Mouse (Mus musculus): ENCODE results near the gene Ubald1.

Ubald1 gene

DNA sequence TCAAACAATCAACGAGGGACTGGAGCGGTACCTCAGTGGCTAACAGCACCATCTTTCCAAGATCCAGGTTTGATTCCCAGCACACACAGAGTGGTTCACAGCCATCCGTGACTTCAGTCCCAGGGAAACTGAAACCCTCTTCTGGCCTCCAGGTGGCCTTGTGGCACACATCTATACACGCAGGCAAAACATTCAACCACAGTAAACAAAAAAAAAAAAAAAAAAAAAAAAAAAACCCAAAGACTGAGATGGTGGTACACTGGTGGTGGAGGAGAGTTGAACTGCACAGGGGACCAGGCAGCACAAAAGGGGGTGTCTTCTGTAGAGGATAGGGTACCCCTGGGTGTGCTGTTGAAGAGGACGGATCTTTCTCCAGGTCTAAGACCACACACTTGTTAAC lies 9.6 kb downstream of the Ubald1 start:
- no peak for DNase-seq (ENCODE audit: low spot score)

DNA sequence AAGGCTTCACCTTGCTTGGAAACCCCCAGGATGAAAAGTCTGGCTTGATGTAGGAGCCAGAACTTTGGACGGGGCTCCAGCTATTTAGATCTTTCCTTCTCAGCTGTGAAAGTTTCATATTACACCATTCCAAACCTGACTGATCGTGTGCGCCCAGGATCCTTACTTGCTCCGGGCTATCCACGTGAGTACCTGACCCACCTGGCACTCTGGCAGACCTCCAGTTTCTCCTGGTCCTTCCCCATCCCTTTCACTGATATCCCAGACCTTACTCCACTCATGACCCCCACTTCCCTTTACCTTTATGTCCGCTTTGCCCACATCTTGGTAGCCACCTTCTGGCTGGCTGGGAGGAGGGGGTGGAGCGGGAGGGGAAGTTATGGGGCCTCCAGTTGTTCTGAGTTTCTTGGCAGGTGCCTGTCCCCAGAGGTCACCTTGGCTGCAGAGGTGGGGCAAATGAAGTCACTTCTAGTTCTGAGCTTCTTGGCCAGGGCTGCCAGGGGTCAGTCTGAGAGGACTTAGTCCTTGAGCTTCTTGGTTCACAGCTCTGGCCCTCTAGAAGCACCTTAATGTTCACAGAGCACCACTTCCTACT lies 13.9 kb downstream of the Ubald1 start:
- no peak for DNase-seq (ENCODE audit: low spot score)

DNA sequence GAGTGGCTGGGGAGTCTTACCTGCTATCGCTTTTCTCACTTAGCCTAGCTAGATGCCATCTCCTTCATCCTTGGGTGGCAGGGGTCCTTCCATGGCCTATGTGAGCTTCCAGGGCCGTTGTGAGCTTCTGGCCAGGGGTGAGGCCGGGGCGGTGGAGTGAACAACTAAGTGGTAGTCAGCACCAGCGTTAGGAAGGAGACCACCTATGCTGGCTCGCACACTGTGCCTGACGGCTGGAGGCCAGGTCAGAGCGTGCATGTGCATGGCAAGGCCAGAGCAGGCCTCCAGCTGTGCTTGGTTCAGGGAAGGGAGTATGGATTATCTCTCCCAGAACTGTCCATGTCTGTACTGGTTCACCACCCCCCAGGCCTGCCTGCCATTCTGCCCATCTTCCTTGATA lies 16.4 kb downstream of the Ubald1 start:
- no peak for DNase-seq (ENCODE audit: low spot score)

DNA sequence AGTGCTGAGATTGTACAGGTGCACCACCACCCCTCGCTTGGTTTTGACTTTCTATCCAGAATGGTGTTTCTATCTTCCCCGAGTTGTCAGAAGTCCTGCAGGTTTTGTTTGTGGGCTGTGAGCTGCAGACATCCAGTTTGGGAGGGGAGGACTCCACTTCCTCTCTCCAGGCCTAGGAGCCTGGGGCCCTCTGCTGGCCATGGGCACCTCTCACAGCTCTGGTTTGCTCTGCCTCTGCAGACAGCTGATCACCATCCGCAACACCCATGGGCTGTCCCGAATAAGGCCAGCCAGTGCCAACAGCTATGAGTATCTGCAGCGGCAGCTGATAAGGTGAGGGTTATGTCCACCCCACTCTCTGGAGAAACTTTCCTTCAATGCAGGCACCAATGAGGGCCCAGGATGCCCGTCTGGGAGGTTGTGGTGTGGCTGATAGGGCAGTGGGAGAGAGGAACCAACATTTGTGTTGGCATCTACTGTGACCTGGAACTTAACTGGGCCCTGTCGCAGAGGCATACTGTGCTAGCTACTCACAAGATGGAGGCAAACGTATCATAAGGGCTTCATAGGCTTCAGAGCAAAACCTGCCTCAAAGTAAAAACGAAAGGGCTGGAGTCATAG lies 17.1 kb downstream of the Ubald1 start:
- DNase-seq (ENCODE audit: low spot score): peak; percentile 63

DNA sequence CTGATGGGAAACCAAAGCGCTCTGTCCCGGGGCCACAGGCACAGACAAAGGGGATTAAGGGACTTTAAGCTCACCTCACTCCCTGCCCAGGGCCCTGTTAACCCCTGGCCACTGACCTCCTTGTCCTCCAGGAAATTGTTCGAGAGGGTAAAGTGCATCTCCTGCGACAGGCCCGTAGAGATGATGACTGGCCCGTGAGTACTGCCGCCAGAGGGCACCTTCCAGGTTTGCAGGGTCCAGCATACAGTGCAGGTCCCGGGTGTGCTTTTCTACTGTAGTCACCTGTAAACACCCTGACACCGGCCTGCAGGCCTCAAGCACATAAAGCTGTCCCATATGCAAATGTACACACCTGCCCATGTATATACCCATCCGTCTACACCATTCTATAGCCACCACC lies 18.7 kb downstream of the Ubald1 start:
- DNase-seq (ENCODE audit: low spot score): no peak

DNA sequence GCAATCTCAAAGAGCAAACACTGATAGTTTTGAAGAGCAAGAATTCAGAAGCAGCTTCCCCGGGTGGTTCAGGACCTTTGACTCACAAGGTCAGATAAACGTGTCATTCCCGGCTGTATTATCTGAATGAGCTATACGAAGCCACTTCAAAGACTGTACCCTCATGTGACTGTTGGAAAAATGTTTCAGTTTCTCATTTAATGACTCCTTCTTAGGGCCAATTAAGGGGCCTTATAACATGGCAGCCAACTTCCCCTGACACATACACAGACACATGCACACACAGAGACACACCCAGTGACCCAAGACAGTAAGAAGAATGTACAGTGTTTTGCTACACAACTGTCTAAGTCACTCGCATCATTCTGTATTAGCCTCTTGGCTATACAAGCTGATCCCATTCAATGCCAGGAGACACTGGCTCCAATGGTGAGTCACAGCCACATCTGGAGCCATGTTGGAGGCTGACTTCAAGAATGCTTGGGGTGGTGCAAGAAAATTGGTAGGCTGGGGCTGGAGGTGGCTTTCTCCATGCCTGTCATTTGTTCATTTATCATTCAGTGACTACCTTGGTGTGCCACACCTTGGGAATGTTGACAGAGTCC lies 25.0 kb downstream of the Ubald1 start:
- DNase-seq (ENCODE audit: low spot score): no peak

DNA sequence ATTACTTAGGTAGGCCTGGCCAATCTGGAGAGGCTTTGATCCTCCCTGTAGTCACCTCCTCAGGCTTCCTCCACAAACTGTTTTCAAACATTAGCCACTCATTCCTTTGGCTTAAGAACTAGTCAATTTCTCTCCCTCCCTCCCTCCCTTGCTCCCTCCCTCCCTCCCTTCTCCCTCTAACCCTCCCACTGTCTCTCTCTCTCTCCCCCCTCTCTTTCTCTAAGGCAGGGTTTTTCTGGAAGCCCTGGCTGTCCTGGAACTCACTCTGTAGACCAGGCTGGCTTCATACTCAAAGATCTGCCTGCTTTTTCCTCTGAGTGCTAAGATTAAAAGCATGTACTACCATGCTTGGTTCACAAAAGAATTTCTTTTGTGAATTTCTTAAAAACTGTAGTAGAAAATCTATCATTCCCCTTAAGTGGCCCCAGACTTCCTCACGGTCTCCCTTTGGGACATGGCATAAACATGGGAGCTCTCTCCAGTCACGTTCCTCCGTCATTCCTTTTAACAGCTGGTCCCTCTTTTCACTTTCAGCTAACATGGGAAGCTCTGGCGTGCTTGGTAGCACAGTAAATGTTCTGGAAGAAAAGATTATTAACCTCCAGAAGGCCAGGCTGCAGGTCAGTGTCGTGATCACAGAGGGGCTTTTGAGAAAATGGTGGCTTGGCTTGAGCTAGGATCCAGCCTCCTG lies 29.0 kb downstream of the Ubald1 start:
- DNase-seq (ENCODE audit: low spot score): no peak

DNA sequence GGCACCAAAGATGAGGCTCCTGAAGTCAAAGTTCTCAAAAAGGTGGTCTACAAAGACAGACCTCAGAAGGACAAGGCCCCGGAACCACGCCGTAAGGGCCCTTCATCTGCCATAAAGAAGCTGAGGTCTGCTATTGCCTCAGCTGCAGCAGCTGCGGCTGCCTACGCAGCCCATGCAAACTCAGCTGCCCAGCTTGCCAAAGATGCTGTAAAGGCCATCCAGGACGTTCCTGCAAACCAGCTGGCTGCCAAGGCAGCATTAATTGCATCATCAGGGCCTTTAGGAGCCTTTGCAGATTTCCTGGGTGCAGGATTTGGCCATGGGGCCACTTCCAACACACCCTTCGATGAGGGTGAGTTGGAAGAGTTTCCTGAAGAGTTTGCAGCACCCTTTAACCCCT lies 29.8 kb downstream of the Ubald1 start:
- no peak for DNase-seq (ENCODE audit: low spot score)

DNA sequence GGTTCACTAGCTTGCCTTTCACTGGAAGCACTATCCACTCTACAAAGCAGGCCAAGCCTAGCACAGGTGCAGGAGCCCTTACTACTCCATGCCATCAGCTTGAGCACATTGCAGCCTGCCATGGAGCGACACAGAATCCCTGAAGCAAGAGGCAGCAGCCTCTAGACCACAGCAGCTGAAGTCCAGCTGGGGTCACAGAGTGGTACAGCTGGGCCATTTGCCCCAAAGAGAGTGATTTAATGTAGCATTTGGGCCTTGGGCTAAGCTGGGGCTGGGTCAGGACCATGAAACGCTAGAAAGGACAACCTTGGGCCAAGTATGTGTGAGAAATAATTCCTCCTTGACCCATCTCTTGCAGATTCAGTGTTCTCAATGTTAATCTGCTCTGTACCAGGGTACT lies 32.0 kb downstream of the Ubald1 start:
- no peak for DNase-seq (ENCODE audit: low spot score)

DNA sequence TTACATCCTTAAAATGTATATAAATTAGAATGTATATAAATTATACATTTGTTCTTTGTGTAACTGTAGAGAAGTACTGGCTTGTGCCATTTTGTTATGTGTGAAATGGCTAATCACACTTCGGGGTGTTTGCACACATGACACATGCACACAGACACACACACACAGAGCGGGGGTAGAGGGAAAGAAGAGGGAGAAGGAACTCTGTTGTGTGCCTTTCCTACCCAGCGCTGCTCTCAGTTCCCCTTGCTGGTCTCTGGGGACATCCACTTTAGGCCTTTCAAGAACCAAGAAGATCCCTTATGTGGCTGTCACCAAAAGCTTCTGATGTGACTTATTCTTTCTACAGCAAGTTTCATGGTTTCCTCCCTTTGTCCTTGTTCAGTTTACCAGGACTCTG lies 33.1 kb downstream of the Ubald1 start:
- no peak for DNase-seq (ENCODE audit: low spot score)

DNA sequence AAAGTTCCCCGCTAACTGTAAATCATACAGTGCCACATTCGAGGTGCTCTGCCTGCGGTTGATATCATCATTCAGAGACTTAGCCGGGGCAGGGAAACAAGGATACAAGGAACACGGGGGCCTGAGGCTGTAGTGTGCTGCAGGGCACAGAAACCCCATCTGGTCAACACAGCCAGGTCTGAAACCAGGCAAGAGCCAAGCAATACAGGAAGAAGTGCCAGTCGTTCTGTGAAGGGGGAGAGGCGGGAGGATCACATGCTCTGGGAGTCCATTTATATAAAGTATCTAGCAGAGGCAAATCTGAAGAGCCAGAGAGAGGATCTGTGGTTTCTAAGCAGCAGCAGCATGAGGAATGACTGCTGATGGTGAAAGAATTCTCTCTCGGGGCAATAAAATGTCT lies 39.9 kb downstream of the Ubald1 start:
- DNase-seq (ENCODE audit: low spot score): no peak

DNA sequence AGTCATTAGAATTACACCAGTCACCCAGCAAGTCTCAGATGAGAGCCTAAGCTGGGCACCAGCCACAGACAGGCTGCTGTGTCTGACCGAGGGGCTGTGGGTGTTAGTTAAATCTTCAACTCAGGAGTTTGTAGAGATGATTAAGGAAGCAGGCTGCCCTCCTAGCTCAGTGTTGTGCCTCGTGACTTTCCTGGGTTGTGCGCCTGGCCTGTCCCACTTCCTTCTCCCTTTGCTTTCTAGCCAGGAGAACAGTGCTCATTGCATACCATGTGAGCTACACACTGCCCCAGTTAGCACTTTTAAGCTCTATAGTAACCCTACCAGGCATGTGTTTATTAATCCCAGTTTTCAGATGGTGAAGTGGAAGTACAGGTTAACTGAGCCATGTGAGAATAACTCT lies 40.6 kb downstream of the Ubald1 start:
- DNase-seq (ENCODE audit: low spot score): no peak

DNA sequence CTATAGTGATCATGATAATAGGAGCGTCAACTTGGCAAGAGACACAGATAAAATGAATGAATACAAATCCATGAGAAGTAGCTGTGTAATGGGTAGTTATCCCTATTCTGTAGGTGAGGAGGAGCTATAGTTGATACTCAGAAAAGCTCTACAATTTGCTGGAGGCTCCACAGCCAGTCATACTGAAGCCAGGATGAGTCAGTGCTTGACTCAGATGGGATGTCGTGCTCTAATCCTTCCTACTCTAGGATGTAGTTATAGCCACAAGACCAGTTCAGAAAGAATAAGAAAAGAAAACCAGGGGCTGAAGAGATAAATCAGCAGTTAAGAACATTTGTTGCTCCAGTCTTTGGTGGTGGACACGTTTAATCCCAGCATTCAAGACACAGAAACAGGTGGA lies 42.5 kb downstream of the Ubald1 start:
- no peak for DNase-seq (ENCODE audit: low spot score)

DNA sequence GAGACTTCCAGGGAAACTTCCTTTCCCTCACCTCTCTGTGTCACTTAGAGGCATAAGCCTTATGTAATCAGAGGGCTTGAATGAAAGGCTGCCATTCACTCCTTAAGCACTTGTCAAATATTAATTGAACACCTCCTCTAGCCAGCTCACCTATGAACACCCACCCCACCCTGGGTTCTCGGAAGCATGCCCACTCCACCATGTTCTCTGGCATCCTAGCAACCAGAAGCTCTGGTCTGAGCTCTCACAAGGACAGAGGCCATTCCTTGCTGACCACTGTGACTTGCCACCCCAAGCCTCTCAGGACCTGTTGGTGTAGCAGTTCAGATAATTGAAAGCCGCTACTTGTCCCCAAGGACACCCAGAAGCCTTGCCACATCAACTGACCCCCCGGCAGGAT lies 44.9 kb downstream of the Ubald1 start, which contains the start of gene 4930562C15Rik:
Gene 4930562C15Rik, plus strand, starts transcription at position 226 of the 400 bp plus-strand sequence.
- DNase-seq (ENCODE audit: low spot score): no peak

DNA sequence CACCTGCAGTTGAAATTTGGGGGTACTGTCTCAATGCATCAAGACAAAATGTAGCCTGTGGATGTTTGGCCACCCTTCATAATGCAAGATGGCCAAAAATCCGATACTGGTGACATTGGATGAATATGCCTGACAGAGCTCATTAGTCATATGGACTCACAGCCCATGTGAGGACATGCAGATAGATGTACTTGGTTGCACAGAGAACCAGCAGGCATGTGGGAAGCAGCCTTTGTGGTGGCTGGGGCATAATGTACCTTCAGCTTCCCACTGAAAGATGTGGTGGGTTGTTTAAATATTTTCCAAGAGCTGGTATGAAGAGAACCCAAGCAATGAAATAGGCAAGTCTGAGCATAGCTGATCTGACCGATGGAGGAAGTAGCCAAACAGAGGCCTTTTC lies 46.3 kb downstream of the Ubald1 start:
- no peak for DNase-seq (ENCODE audit: low spot score)

DNA sequence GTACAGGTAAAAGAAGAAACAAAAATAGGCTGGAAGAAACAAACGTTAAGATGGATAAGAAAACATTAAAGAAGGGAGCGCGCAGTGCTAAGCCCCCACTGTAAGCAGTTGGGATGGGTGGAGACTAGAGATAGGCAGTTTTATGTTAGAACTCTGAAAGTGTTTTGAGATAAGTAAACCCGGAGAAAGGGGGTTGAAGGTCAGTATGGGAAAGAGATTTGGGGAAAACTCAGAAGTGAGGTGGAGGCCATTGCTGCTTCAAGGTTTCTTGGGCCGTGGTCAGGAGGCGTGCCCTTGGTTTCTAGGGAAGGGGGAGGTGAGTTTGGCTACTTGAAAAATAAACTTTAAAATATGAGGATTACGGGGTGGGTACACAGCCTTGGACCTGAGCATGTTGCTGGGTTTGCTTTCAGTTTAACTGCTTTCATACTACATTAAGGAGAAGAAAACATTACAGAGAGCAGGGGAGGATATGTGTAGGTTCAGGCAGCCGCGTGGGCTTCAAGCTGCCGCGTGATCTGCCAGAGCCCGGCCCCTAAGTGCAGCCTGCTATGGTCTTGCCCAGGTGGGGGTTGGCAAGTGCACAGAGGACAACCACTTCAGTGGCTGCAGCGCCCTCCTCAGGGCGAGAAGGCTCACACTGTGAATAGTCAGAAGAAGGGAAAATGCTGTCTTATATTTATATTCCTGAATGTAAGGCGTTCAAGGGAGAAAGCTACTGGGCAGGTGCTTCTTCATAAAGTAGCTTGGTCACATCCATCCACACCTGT lies 48.3 kb downstream of the Ubald1 start:
- DNase-seq (ENCODE audit: low spot score): peak; percentile 23

DNA sequence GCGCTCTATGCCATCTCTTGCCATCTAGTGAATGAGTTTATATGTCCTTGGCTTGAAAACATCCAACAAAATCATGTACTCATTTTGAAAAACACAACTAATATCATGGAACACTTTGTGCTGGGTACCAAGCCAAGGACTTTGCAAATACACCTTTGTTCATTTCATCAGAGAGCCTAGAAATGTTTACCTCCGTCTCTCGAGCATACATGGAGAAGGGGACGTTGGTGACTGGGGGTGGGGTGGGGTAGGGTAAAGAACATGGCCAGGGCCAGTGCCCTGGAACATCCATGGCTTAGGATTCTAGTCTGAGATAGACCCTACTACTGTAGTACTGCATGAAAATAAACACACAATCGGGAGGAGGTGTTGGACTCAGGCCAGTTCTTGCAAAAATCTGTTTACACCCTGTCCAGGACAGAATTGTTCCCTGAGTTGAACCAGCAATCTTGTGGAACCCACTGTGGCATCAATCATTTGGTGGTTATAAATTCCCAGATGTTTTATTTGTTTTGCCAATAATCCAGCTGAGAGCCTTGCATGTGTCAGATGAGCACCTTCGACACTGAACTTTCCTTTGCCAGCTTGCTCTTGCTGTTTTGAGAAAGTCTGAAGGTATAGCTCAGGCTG lies 50.7 kb downstream of the Ubald1 start:
- DNase-seq (ENCODE audit: low spot score): no peak

DNA sequence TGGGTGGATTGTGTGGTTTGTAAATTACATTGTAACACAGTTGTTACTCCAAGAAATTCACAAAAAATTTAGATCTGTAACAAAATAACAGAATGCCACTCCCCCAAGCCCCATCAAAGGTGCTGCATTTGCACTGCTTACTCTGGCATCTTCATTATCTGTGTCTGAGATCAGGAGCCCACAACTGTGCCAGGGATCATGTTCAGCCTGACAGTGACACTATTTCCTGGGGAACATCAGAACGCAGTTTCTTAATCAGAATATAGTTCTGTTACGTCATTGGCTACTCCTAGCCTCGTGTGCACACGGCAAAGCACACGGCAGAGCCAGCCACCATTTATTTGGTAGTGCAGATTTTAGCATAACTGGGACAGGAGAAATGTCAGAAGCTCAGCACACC lies 52.5 kb downstream of the Ubald1 start:
- no peak for DNase-seq (ENCODE audit: low spot score)
